ENCODE assay signal across 27 mouse cellular contexts in the genomic region with DNA sequence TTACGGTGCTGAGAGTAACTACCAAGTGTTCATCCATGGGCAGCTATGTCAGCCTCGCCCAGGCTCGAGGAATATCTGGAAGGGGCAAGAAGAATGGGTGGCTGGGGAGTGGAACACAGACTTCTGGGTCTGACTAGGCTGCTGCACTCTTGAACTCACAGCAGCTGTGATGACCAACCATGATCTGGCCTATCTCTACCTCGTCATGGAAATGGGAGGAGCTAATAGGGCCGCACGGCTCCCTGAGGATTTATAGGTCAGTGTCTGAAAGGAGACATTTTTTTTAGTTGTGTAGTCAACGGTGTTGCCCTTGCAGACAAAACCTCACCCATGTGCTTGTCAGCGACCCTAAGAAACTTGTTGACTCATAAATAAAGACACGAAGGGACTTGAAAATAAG. TPM values are rescaled to one million over a fixed set of nuclear protein-coding genes. Genes with fewer than 3 reads are reported as not detected.
"Had no signal": no experiment of that assay in that cellular context is flagged by ENCODE, and none has a peak within 500 bp of the region (broad histone marks: within the 10 kb centered on the region; RNA-seq: fewer than 3 reads in every experiment).

No protein-coding gene starts in this region.

- DNase-seq: cerebellum, postnatal 25 days; cerebellum, postnatal 36 days; embryo, embryonic 11 days; forebrain, postnatal 0 days; gastrocnemius, adult 2 months; gastrocnemius, postnatal 10 days; gastrocnemius, postnatal 14 days; gastrocnemius, postnatal 25 days; gastrocnemius, postnatal 36 days; heart, adult 11 months; heart, adult 18-20 months; heart, adult 2 months had no signal

- H3K27me3 ChIP-seq: embryonic facial prominence, embryonic 12.5 days; embryonic facial prominence, embryonic 13.5 days; embryonic facial prominence, embryonic 15.5 days; forebrain, embryonic 12.5 days; forebrain, embryonic 13.5 days; forebrain, embryonic 15.5 days had no signal

- H3K4me2 ChIP-seq: embryonic facial prominence, embryonic 12.5 days; embryonic facial prominence, embryonic 13.5 days; embryonic facial prominence, embryonic 15.5 days; forebrain, embryonic 12.5 days; forebrain, embryonic 13.5 days; forebrain, embryonic 15.5 days; heart, embryonic 11.5 days had no signal

- H3K9ac ChIP-seq: embryonic facial prominence, embryonic 12.5 days; embryonic facial prominence, embryonic 13.5 days; embryonic facial prominence, embryonic 15.5 days; forebrain, embryonic 12.5 days; forebrain, embryonic 13.5 days; forebrain, embryonic 15.5 days; forebrain, postnatal 0 days had no signal

- H3K27ac ChIP-seq: embryonic facial prominence, embryonic 10.5 days; embryonic facial prominence, embryonic 12.5 days; embryonic facial prominence, embryonic 13.5 days; embryonic facial prominence, embryonic 15.5 days; forebrain, embryonic 10.5 days; forebrain, embryonic 12.5 days; forebrain, embryonic 13.5 days; forebrain, embryonic 15.5 days; gastrocnemius, adult 2 months; heart, adult 2 months; heart, embryonic 10.5 days had no signal

- H3K9me3 ChIP-seq: embryonic facial prominence, embryonic 10.5 days; embryonic facial prominence, embryonic 12.5 days; embryonic facial prominence, embryonic 13.5 days; embryonic facial prominence, embryonic 15.5 days; forebrain, embryonic 10.5 days; forebrain, embryonic 12.5 days; forebrain, embryonic 13.5 days; forebrain, embryonic 15.5 days; heart, embryonic 10.5 days had no signal

- H3K4me3 ChIP-seq: embryonic facial prominence, embryonic 10.5 days; embryonic facial prominence, embryonic 12.5 days; embryonic facial prominence, embryonic 13.5 days; embryonic facial prominence, embryonic 15.5 days; erythroblast, embryonic 14.5 days; forebrain, embryonic 10.5 days; forebrain, embryonic 12.5 days; forebrain, embryonic 13.5 days; forebrain, embryonic 15.5 days; gastrocnemius, adult 2 months; heart, adult 2 months; heart, embryonic 10.5 days had no signal

- ATAC-seq: forebrain, embryonic 13.5 days; forebrain, embryonic 14.5 days; forebrain, embryonic 15.5 days; forebrain, embryonic 16.5 days; forebrain, postnatal 0 days had no signal

RNA-seq across cellular contexts. Expression of a gene that starts 30.3 kb away (rescaled TPM):
- total RNA-seq: common myeloid progenitor, adult 5-6 weeks; granulocyte monocyte progenitor cell, adult 5-6 weeks had no signal
- polyA plus RNA-seq: erythroblast, embryonic 14.5 days had no signal
